Mouse (Mus musculus): Measurements from ENCODE around the gene Fam129c. TPM values are rescaled to one million over a fixed set of nuclear protein-coding genes. Genes with fewer than 3 reads are reported as not detected.

Gene Fam129c
- polyA plus RNA-seq, 1 experiment from 2014 or later: 1.5 TPM

- Histone ChIP-seq H3K9ac (ENCODE audit: low read length) (peak within 1 kb of the TSS; percentile 86), H3K36me3 (ENCODE audit: control insufficient read depth, insufficient read depth, low read length) (peaks cover 33% of the 10 kb centered on the region), H3K27ac (replicated peaks in 1 of 2; ENCODE audit: control insufficient read depth in 1 of 2, insufficient read depth in 1 of 2, low read depth in 2 of 2, low read length in 2 of 2) (peak within 1 kb of the TSS; percentile 65 to 71), H3K4me1 (ENCODE audit: control insufficient read depth in 2 of 2, insufficient read depth in 2 of 2, low read length in 2 of 2) (peaks cover 8 to 10% of the 10 kb centered on the region in 2 experiments), H3K27me3 (ENCODE audit: control insufficient read depth, insufficient read depth, low read length) (no peaks in the 10 kb centered on the region), H3K4me2 (ENCODE audit: low read length) (peak within 1 kb of the TSS; percentile 70), H3K9me3 (ENCODE audit: control insufficient read depth, low read length) (no peaks in the 10 kb centered on the region), H3K4me3 (ENCODE audit: control insufficient read depth in 1 of 2, insufficient read depth in 1 of 2, low read depth in 1 of 2, low read length in 2 of 2) (peak within 1 kb of the TSS; percentile 77 to 79)
- under 1% methylated on average over 79 of the region's 82 CpGs for WGBS
- ATAC-seq (ENCODE audit: insufficient number of reproducible peaks, insufficient read depth, low FRiP score, low read depth): peak; percentile 99
Observed at GRCm38 (mm10) chr8:71610822-71611651, 13.6 kb downstream of the Fam129c start, which contains the start of gene Colgalt1. Colgalt1 (plus strand) TSS chr8:71610998.

- Histone ChIP-seq H3K27me3 (ENCODE audit: control insufficient read depth, insufficient read depth, low read length) (no peaks in the 10 kb centered on the region), H3K4me2 (ENCODE audit: low read length) (peak overlapping the region; percentile 70), H3K27ac (replicated peaks in 1 of 2; ENCODE audit: control insufficient read depth in 1 of 2, insufficient read depth in 1 of 2, low read depth in 2 of 2, low read length in 2 of 2) (no peak overlapping the region), H3K36me3 (ENCODE audit: control insufficient read depth, insufficient read depth, low read length) (peaks cover 44% of the 10 kb centered on the region), H3K9ac (ENCODE audit: low read length) (peak overlapping the region; percentile 86), H3K4me3 (ENCODE audit: control insufficient read depth in 1 of 2, insufficient read depth in 1 of 2, low read depth in 1 of 2, low read length in 2 of 2) (peak overlapping the region; percentile 77 to 79), H3K4me1 (ENCODE audit: control insufficient read depth in 2 of 2, insufficient read depth in 2 of 2, low read length in 2 of 2) (peaks cover 8 to 10% of the 10 kb centered on the region in 2 experiments), H3K9me3 (ENCODE audit: control insufficient read depth, low read length) (no peaks in the 10 kb centered on the region)
- WGBS: 35% methylated on average over 5 of the region's 5 CpGs
- ATAC-seq (ENCODE audit: insufficient number of reproducible peaks, insufficient read depth, low FRiP score, low read depth): no peak
Observed at GRCm38 (mm10) chr8:71612141-71612540, 14.7 kb downstream of the Fam129c start.

DNA sequence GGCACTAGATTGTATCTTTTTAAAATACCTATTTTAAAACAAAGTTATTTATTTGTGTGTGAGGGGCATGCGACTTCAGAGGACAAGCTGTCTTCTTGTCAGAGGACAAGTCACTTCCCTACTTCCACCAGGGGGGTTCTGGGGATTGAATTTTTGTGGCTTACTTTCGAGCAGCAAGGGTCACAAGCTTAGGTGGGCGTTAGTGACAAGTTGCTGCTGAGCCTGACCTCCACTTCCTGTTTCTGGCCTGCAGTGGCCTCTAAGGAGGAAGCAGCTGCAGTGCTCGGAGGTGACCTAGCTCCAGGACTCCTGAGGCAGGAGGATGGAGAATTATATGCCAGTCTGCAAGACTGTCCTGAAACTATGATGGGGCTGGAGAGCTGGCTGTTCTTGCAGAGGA, 16.0 kb downstream of the Fam129c start:
- H3K27ac ChIP-seq (replicated peaks in 1 of 2; ENCODE audit: control insufficient read depth in 1 of 2, insufficient read depth in 1 of 2, low read depth in 2 of 2, low read length in 2 of 2): no peak overlapping the region
- WGBS: 54% methylated on average over 4 of the region's 4 CpGs
- H3K9me3 ChIP-seq (ENCODE audit: control insufficient read depth, low read length): no peaks in the 10 kb centered on the region
- peaks cover 8 to 10% of the 10 kb centered on the region in 2 experiments for H3K4me1 ChIP-seq (ENCODE audit: control insufficient read depth in 2 of 2, insufficient read depth in 2 of 2, low read length in 2 of 2)
- no peak overlapping the region for H3K9ac ChIP-seq (ENCODE audit: low read length)
- ATAC-seq (ENCODE audit: insufficient number of reproducible peaks, insufficient read depth, low FRiP score, low read depth): no peak
- no peak overlapping the region for H3K4me2 ChIP-seq (ENCODE audit: low read length)
- H3K4me3 ChIP-seq (ENCODE audit: control insufficient read depth in 1 of 2, insufficient read depth in 1 of 2, low read depth in 1 of 2, low read length in 2 of 2): no peak overlapping the region
- H3K36me3 ChIP-seq (ENCODE audit: control insufficient read depth, insufficient read depth, low read length): peaks cover 57% of the 10 kb centered on the region
- H3K27me3 ChIP-seq (ENCODE audit: control insufficient read depth, insufficient read depth, low read length): no peaks in the 10 kb centered on the region

- no peaks in the 10 kb centered on the region for H3K27me3 ChIP-seq (ENCODE audit: control insufficient read depth, insufficient read depth, low read length)
- no peaks in the 10 kb centered on the region for H3K4me1 ChIP-seq (ENCODE audit: control insufficient read depth in 2 of 2, insufficient read depth in 2 of 2, low read length in 2 of 2)
- peaks cover 28% of the 10 kb centered on the region for H3K9me3 ChIP-seq (ENCODE audit: control insufficient read depth, low read length)
- ATAC-seq (ENCODE audit: insufficient number of reproducible peaks, insufficient read depth, low FRiP score, low read depth): no peak
- H3K4me3 ChIP-seq (ENCODE audit: control insufficient read depth in 1 of 2, insufficient read depth in 1 of 2, low read depth in 1 of 2, low read length in 2 of 2): no peak overlapping the region
- no peak overlapping the region for H3K27ac ChIP-seq (replicated peaks in 1 of 2; ENCODE audit: control insufficient read depth in 1 of 2, insufficient read depth in 1 of 2, low read depth in 2 of 2, low read length in 2 of 2)
- H3K4me2 ChIP-seq (ENCODE audit: low read length): no peak overlapping the region
- WGBS: 95% methylated on average over 2 of the region's 2 CpGs
- H3K9ac ChIP-seq (ENCODE audit: low read length): no peak overlapping the region
- H3K36me3 ChIP-seq (ENCODE audit: control insufficient read depth, insufficient read depth, low read length): peaks cover 98% of the 10 kb centered on the region
Observed at GRCm38 (mm10) chr8:71619786-71620185, 22.3 kb downstream of the Fam129c start.

DNA sequence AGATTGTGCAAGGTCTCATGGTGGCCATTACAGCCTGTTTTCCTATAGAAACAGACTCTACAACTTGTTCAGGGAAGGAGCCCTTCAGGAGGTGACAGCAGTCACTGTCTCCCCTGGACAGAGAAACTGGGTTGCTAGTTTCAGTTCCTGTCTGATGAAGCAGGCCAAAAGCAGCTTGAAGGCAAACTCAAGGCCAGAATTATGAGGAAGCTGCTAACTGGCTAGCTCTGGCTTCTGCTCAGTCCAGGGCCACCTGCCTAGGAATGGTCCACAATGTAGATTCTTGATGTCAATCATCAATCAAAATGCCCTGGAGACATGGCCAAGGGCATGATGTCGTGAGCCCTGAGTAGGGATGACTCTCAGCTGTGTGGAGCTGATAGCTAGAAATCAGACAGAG, 27.6 kb downstream of the Fam129c start:
- H3K4me2 ChIP-seq (ENCODE audit: low read length): no peak overlapping the region
- H3K4me1 ChIP-seq (ENCODE audit: control insufficient read depth in 2 of 2, insufficient read depth in 2 of 2, low read length in 2 of 2): peaks cover 18 to 23% of the 10 kb centered on the region in 2 experiments; a peak in 3 of 4 replicates
- H3K4me3 ChIP-seq (ENCODE audit: control insufficient read depth in 1 of 2, insufficient read depth in 1 of 2, low read depth in 1 of 2, low read length in 2 of 2): no peak overlapping the region
- peaks cover 28% of the 10 kb centered on the region for H3K9me3 ChIP-seq (ENCODE audit: control insufficient read depth, low read length)
- no peak overlapping the region for H3K9ac ChIP-seq (ENCODE audit: low read length)
- WGBS: 71% methylated on average over 1 of the region's 1 CpGs
- no peak for ATAC-seq (ENCODE audit: insufficient number of reproducible peaks, insufficient read depth, low FRiP score, low read depth)
- H3K27ac ChIP-seq (replicated peaks in 1 of 2; ENCODE audit: control insufficient read depth in 1 of 2, insufficient read depth in 1 of 2, low read depth in 2 of 2, low read length in 2 of 2): no peak overlapping the region
- peaks cover 61% of the 10 kb centered on the region for H3K36me3 ChIP-seq (ENCODE audit: control insufficient read depth, insufficient read depth, low read length)
- peaks cover 5% of the 10 kb centered on the region for H3K27me3 ChIP-seq (ENCODE audit: control insufficient read depth, insufficient read depth, low read length)

DNA sequence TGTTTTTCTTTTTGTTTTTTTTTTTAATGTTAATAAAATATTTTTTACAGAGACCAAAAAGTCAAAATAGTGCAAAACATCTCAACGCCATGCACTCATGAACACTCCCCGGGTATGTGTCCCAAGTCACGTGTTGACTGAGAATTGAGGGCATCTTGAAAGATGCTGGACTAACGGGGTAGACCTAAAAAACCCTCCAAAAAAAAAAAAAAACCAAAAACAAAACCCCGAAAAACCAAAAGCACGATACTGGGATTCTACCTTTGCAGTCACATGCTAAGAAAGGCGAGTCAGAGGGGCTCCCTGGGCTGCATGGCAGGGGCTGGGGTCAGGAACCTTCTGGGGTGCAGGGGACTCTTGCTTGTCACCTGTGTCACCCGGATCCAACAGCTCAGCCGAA, 29.3 kb downstream of the Fam129c start:
- no peak overlapping the region for H3K4me2 ChIP-seq (ENCODE audit: low read length)
- no peak for ATAC-seq (ENCODE audit: insufficient number of reproducible peaks, insufficient read depth, low FRiP score, low read depth)
- 88% methylated on average over 9 of the region's 9 CpGs for WGBS

DNA sequence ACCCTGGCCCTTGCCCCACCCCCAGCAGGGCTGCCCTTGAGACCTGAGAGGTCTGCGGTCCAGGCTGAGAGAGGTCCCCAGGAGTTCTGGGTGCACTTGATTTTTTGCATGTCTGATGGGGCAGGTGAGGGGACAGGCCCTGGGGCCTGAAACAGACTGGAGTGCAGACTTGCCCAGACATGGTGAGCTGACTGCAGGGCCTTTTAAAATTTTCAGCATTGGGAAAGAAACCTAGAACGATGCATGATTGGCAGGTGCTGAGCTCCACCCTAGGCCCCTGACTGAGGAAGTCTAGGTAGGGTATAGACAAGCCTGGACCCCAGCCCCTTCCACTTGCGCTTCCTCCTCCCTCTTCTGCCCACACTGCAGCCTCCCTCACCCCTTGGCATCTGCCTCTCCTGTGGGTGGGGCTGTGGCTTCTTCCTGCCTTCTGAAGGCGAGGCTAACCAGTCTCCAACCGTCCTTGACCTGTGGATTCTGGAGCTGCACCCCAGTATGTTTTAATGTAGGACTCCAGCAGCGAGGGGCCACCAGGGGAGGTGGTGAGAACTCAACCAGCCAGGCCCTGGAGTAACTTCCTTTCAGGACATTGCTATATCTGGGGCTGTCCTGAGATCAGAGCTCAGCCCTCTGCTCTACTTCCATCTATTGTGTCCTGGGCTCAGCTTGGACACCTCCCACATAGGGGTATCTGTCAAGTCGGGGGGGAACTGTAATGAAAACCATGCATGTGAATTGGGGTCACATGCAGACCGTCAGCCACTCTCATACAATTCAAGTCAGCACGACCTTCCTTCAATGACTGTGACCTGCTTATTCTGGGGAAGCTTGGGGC, 30.0 kb downstream of the Fam129c start:
- peak overlapping the region; percentile 79 to 80 for H3K27ac ChIP-seq (replicated peaks in 1 of 2; ENCODE audit: control insufficient read depth in 1 of 2, insufficient read depth in 1 of 2, low read depth in 2 of 2, low read length in 2 of 2)
- H3K4me1 ChIP-seq (ENCODE audit: control insufficient read depth in 2 of 2, insufficient read depth in 2 of 2, low read length in 2 of 2): peaks cover 18 to 23% of the 10 kb centered on the region in 2 experiments; a peak in 3 of 4 replicates
- ATAC-seq (ENCODE audit: insufficient number of reproducible peaks, insufficient read depth, low FRiP score, low read depth): peak; percentile 53
- no peak overlapping the region for H3K4me3 ChIP-seq (ENCODE audit: control insufficient read depth in 1 of 2, insufficient read depth in 1 of 2, low read depth in 1 of 2, low read length in 2 of 2)
- no peak overlapping the region; the same call in 1 of the 2 replicates for H3K4me2 ChIP-seq (ENCODE audit: low read length)
- WGBS: 41% methylated on average over 9 of the region's 9 CpGs
- H3K9ac ChIP-seq (ENCODE audit: low read length): no peak overlapping the region
- H3K27me3 ChIP-seq (ENCODE audit: control insufficient read depth, insufficient read depth, low read length): peaks cover 9% of the 10 kb centered on the region
- H3K9me3 ChIP-seq (ENCODE audit: control insufficient read depth, low read length): peaks cover 14% of the 10 kb centered on the region
- peaks cover 37% of the 10 kb centered on the region for H3K36me3 ChIP-seq (ENCODE audit: control insufficient read depth, insufficient read depth, low read length)

More for the DNA sequence above, 29.3 kb downstream of the Fam129c start:
- peaks cover 18 to 23% of the 10 kb centered on the region in 2 experiments; a peak in 3 of 4 replicates for H3K4me1 ChIP-seq (ENCODE audit: control insufficient read depth in 2 of 2, insufficient read depth in 2 of 2, low read length in 2 of 2)
- H3K36me3 ChIP-seq (ENCODE audit: control insufficient read depth, insufficient read depth, low read length): peaks cover 44% of the 10 kb centered on the region
- peak overlapping the region in 1 of 2 experiments; percentile 80; a peak in 2 of 4 replicates for H3K27ac ChIP-seq (replicated peaks in 1 of 2; ENCODE audit: control insufficient read depth in 1 of 2, insufficient read depth in 1 of 2, low read depth in 2 of 2, low read length in 2 of 2)
- H3K4me3 ChIP-seq (ENCODE audit: control insufficient read depth in 1 of 2, insufficient read depth in 1 of 2, low read depth in 1 of 2, low read length in 2 of 2): no peak overlapping the region
- peaks cover 9% of the 10 kb centered on the region for H3K27me3 ChIP-seq (ENCODE audit: control insufficient read depth, insufficient read depth, low read length)
- no peak overlapping the region for H3K9ac ChIP-seq (ENCODE audit: low read length)
- peaks cover 21% of the 10 kb centered on the region for H3K9me3 ChIP-seq (ENCODE audit: control insufficient read depth, low read length)
